Mouse (Mus musculus): Measurements from ENCODE around the gene Fam171a2. TPM values are rescaled to one million over a fixed set of nuclear protein-coding genes. Genes with fewer than 3 reads are reported as not detected.

Fam171a2 gene
- polyA plus RNA-seq, 1 experiment from 2014 or later: 7.4 TPM

DNA sequence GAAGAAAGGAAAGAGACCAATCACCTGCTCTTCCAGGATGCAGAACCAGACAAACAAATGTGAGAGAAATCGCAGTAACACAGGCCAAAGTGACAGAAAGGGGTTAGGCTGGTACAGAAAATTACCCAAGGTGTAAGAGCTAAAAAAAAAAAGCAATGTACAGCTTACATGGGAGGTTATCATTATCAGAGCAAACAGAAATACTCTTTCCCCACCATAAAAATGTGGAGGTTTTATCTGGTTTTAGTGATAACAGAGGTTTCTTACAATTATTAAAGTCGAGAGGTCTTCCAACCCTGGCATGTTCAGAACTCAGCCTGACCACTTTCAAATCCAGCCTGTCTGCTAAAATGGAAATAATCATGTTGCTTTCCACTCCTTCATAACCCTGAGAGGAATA is 40.4 kb upstream of the Fam171a2 start:
- Histone ChIP-seq H3K4me2 (no peak overlapping the region), H3K4me3 (ENCODE audit: low read depth, low read length) (no peak overlapping the region), H3K27me3 (ENCODE audit: insufficient read depth, low read length) (no peaks in the 10 kb centered on the region), H3K36me3 (ENCODE audit: insufficient read depth) (peaks cover 46% of the 10 kb centered on the region), H3K4me1 (ENCODE audit: insufficient read depth) (no peaks in the 10 kb centered on the region), H3K9ac (no peak overlapping the region), H3K27ac (ENCODE audit: low read depth) (no peak overlapping the region), H3K9me3 (ENCODE audit: low read depth, low read length) (no peaks in the 10 kb centered on the region)
- TF ChIP-seq CTCF (IDR thresholded peaks at IDR 0.05; ENCODE audit: low read depth): no peak
- 78% methylated on average over 2 of the region's 2 CpGs for WGBS
- ATAC-seq (ENCODE audit: insufficient read depth) (no peak), DNase-seq (no peak)

DNA sequence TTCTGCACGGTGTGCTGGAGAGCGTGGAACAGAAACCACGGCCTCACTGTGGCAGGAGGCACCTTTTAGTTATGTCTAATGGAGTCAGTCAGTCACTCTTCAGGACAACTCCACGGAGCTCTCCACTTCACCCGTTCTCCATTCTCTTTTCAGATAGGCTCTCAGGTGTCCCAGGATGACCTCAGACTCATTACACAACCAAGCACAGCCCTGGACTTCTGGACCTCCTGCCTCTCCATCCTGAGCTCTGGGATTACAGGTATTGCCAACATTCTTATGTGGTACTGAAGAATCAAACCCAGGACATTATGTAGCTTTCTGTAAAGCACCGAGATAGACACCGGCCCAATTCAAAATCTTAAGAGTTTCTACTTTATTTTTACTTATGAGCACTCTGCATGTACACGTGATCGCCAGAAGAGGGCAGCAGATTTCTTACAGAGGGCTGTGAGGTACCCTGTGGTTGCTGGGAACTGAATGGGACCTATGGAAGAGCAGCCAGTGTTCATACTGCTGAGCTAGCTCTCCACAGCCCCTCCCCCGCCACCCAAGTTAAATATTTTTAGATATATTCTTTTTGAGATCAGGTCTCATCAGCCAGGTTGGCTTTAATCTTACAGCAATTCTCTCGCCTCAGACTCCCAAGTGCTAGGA is 39.4 kb upstream of the Fam171a2 start:
- ATAC-seq (ENCODE audit: insufficient read depth) (peak; percentile 75), DNase-seq (peak; percentile 89)
- Histone ChIP-seq H3K9me3 (ENCODE audit: low read depth, low read length) (no peaks in the 10 kb centered on the region), H3K27ac (ENCODE audit: low read depth) (no peak overlapping the region), H3K4me2 (no peak overlapping the region), H3K36me3 (ENCODE audit: insufficient read depth) (peaks cover 46% of the 10 kb centered on the region), H3K4me3 (ENCODE audit: low read depth, low read length) (no peak overlapping the region), H3K9ac (no peak overlapping the region), H3K4me1 (ENCODE audit: insufficient read depth) (no peaks in the 10 kb centered on the region), H3K27me3 (ENCODE audit: insufficient read depth, low read length) (no peaks in the 10 kb centered on the region)
- 63% methylated on average over 11 of the region's 11 CpGs for WGBS
- peak; percentile 78 for TF ChIP-seq CTCF (IDR thresholded peaks at IDR 0.05; ENCODE audit: low read depth)

DNA sequence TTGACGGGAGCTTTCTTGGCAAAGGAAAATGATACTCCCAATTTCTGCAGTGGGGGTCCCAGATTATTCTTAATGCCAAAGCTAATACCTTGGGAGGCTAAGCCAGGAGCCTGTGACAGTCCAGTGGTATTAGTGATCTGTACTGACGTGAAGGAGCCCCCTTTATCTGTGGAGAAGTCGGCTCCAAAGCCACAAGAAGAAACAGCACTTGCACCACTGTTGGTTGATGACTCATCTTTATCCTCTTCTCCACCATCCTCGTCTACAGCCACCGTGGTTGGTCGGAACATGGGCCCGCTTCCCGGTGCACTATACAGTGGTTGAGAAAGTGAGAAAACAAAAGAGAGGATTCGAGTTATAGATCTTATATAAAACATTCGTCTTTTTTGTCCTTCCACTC is 34.3 kb upstream of the Fam171a2 start:
- Histone ChIP-seq H3K36me3 (ENCODE audit: insufficient read depth) (peaks cover 82% of the 10 kb centered on the region), H3K9ac (no peak overlapping the region)
- WGBS: 90% methylated on average over 10 of the region's 10 CpGs

DNA sequence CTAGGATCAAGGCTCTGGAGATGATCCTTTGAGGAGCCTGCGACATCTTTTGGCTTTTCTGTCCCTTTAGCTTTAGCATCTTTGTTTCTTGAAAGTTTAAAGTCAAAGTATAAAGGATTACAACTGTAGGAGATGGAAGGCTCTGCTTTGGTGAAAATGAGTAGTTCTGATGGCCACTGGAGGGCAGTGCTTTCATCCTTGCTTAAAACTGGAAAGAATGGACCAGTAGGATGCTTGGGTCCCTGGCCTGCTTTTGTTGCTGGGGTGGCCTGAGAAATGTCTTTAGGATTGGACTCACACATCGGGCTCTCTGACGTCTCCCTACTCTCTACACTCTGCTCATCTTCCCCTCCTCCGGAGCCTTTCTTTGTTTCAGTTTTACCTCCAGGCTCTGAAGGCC is 33.4 kb upstream of the Fam171a2 start:
- Histone ChIP-seq H3K27ac (ENCODE audit: low read depth) (no peak overlapping the region), H3K27me3 (ENCODE audit: insufficient read depth, low read length) (no peaks in the 10 kb centered on the region), H3K36me3 (ENCODE audit: insufficient read depth) (peaks cover 76% of the 10 kb centered on the region), H3K4me3 (ENCODE audit: low read depth, low read length) (no peak overlapping the region), H3K9me3 (ENCODE audit: low read depth, low read length) (no peaks in the 10 kb centered on the region), H3K9ac (no peak overlapping the region), H3K4me2 (no peak overlapping the region), H3K4me1 (ENCODE audit: insufficient read depth) (no peaks in the 10 kb centered on the region)
- peak; percentile 33 for TF ChIP-seq CTCF (IDR thresholded peaks at IDR 0.05; ENCODE audit: low read depth)
- ATAC-seq (ENCODE audit: insufficient read depth): no peak
- WGBS: 82% methylated on average over 4 of the region's 4 CpGs
- DNase-seq: no peak

More for the DNA sequence above, 34.3 kb upstream of the Fam171a2 start:
- no peaks in the 10 kb centered on the region for H3K27me3 ChIP-seq (ENCODE audit: insufficient read depth, low read length)
- no peak for DNase-seq
- H3K4me2 ChIP-seq: no peak overlapping the region
- no peak overlapping the region for H3K27ac ChIP-seq (ENCODE audit: low read depth)
- ATAC-seq (ENCODE audit: insufficient read depth): no peak
- no peak overlapping the region for H3K4me3 ChIP-seq (ENCODE audit: low read depth, low read length)
- no peaks in the 10 kb centered on the region for H3K9me3 ChIP-seq (ENCODE audit: low read depth, low read length)
- no peak for TF ChIP-seq CTCF (IDR thresholded peaks at IDR 0.05; ENCODE audit: low read depth)
- no peaks in the 10 kb centered on the region for H3K4me1 ChIP-seq (ENCODE audit: insufficient read depth)

DNA sequence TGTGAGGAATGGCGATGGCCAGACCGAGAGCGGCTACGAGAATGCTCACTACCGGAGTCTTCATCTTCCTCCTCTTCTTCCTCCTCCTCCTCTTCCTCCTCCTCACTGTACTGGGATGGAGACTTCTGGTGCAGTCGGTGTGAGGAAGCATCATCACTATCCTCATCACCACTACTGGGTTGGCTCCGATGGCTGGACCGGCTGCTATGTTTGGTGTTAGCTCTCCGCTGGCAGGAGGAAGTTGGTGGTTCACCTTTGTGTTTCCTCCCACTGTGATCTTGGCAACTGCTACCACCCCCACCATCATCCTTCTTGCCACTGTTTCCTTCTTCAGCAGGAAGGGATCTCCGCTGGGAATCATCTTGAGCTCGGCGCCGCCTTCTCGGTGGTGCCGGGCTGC is 32.6 kb upstream of the Fam171a2 start:
- DNase-seq (no peak), ATAC-seq (ENCODE audit: insufficient read depth) (no peak)
- H3K4me1 ChIP-seq (ENCODE audit: insufficient read depth): no peaks in the 10 kb centered on the region
- no peak overlapping the region for H3K4me3 ChIP-seq (ENCODE audit: low read depth, low read length)
- no peak overlapping the region for H3K4me2 ChIP-seq
- H3K27ac ChIP-seq (ENCODE audit: low read depth): no peak overlapping the region
- no peak for TF ChIP-seq CTCF (IDR thresholded peaks at IDR 0.05; ENCODE audit: low read depth)
- H3K9ac ChIP-seq: no peak overlapping the region
- peaks cover 69% of the 10 kb centered on the region for H3K36me3 ChIP-seq (ENCODE audit: insufficient read depth)
- no peaks in the 10 kb centered on the region for H3K9me3 ChIP-seq (ENCODE audit: low read depth, low read length)
- H3K27me3 ChIP-seq (ENCODE audit: insufficient read depth, low read length): no peaks in the 10 kb centered on the region
- WGBS: 94% methylated on average over 15 of the region's 15 CpGs

DNA sequence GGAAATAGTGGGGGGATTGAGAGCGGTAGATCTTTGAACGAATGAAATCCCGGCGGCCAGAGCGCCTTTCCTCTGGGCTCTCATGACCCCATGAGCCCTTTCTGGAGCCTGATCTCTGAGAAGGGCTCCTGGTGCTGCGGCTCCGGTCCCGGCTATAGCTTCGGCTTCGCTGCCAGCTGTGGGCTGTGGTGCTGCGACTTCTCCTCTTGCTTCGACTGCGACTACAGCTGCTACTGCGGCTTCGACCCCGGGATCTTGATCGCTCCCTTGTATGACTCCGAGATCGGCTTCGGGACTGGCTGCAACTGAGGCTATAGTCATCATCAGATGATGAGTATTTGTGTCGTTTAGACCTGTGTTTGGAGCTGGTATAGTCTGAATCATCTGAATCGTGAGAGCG is 32.1 kb upstream of the Fam171a2 start:
- TF ChIP-seq CTCF (IDR thresholded peaks at IDR 0.05; ENCODE audit: low read depth): no peak
- 95% methylated on average over 23 of the region's 23 CpGs for WGBS
- H3K27me3 ChIP-seq (ENCODE audit: insufficient read depth, low read length): no peaks in the 10 kb centered on the region
- H3K4me2 ChIP-seq: no peak overlapping the region
- no peak overlapping the region for H3K4me3 ChIP-seq (ENCODE audit: low read depth, low read length)
- ATAC-seq (ENCODE audit: insufficient read depth) (no peak), DNase-seq (no peak)
- H3K4me1 ChIP-seq (ENCODE audit: insufficient read depth): no peaks in the 10 kb centered on the region
- no peak overlapping the region for H3K9ac ChIP-seq
- H3K27ac ChIP-seq (ENCODE audit: low read depth): no peak overlapping the region
- peaks cover 63% of the 10 kb centered on the region for H3K36me3 ChIP-seq (ENCODE audit: insufficient read depth)
- no peaks in the 10 kb centered on the region for H3K9me3 ChIP-seq (ENCODE audit: low read depth, low read length)

DNA sequence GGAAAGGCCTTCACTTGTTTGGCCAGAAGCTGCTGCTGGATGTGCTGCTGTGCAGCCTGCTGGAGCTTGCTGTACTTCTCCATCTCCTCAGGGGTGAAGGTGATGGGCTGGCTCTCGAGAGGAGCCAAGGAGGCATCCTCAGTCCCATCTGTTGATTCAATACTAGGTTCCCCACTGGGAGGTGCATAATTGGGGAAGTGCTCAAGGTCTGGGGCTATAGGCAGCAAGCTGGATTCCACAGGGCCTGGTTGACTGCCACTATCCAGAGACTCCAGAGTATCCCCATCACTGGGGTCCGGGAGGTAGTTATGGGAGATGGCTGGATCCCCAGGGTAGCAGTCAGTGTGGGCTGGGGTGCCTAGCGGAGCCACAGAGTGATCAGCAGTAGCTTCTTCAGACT is 31.2 kb upstream of the Fam171a2 start:
- Histone ChIP-seq H3K9ac (no peak overlapping the region), H3K4me1 (ENCODE audit: insufficient read depth) (no peaks in the 10 kb centered on the region), H3K4me2 (no peak overlapping the region), H3K27ac (ENCODE audit: low read depth) (no peak overlapping the region), H3K4me3 (ENCODE audit: low read depth, low read length) (no peak overlapping the region), H3K36me3 (ENCODE audit: insufficient read depth) (peaks cover 58% of the 10 kb centered on the region), H3K27me3 (ENCODE audit: insufficient read depth, low read length) (no peaks in the 10 kb centered on the region), H3K9me3 (ENCODE audit: low read depth, low read length) (no peaks in the 10 kb centered on the region)
- ATAC-seq (ENCODE audit: insufficient read depth) (no peak), DNase-seq (no peak)
- 81% methylated on average over 3 of the region's 3 CpGs for WGBS
- TF ChIP-seq CTCF (IDR thresholded peaks at IDR 0.05; ENCODE audit: low read depth): no peak
